Mouse (Mus musculus) ovary, adult 2 months (tissue): ENCODE measurements around the gene Lrrn4. TPM values are rescaled to one million over a fixed set of nuclear protein-coding genes. Genes with fewer than 3 reads are reported as not detected.

Experiments
- polyA plus RNA-seq: library from polyadenylated mRNA; depleted of rRNA; stranded (reverse); fragments of >200 nt; gene quantifications from 2 replicates; pipeline ENCODE4 v1.2.3, GENCODE M21; 2012; rRNA removed

The Lrrn4 gene
- polyA plus RNA-seq: 22.8 and 36.7 TPM in 2 replicates

GRCm38 (mm10) chr2:132880844-132881645, at the start of gene Lrrn4:
TSS of gene Lrrn4 (minus strand) at chr2:132880891.

GRCm38 (mm10) chr2:132846407-132847358, 34.0 kb downstream of the Lrrn4 start, which contains the start of gene Crls1:
TSS of gene Crls1 (plus strand) at chr2:132846666.

Other genes starting within 250 kb of the Lrrn4 start
- 13.0 and 14.1 TPM in 2 replicates for gene Shld1, start 194.0 kb downstream of the Lrrn4 start, polyA plus RNA-seq
- 0.11 and 0.12 TPM in 2 replicates for gene Chgb, start 99.6 kb downstream of the Lrrn4 start, polyA plus RNA-seq
- 2.1 and 2.8 TPM in 2 replicates for gene Trmt6, start 64.8 kb downstream of the Lrrn4 start, polyA plus RNA-seq
- gene Mcm8, start 64.8 kb downstream of the Lrrn4 start, polyA plus RNA-seq: 2.0 and 2.3 TPM in 2 replicates
- 66.9 and 100 TPM in 2 replicates for gene Crls1, start 34.2 kb downstream of the Lrrn4 start, polyA plus RNA-seq
- 5.0 and 5.3 TPM in 2 replicates for gene Fermt1, start 65.0 kb upstream of the Lrrn4 start, polyA plus RNA-seq